Mouse (Mus musculus) mouse trophoblast stem cell (cell line): ENCODE results near the gene Kif7.

ENCODE experiments used
- in situ Hi-C, 2 experiments: fragments of 300-500 bp; cut with MseI, MboI; formaldehyde crosslinking; loops; 2 replicates in 1 of 2; 3 replicates in 1 of 2; pipeline ENCODE4 v1.15.1; 2025

Gene Kif7

DNA sequence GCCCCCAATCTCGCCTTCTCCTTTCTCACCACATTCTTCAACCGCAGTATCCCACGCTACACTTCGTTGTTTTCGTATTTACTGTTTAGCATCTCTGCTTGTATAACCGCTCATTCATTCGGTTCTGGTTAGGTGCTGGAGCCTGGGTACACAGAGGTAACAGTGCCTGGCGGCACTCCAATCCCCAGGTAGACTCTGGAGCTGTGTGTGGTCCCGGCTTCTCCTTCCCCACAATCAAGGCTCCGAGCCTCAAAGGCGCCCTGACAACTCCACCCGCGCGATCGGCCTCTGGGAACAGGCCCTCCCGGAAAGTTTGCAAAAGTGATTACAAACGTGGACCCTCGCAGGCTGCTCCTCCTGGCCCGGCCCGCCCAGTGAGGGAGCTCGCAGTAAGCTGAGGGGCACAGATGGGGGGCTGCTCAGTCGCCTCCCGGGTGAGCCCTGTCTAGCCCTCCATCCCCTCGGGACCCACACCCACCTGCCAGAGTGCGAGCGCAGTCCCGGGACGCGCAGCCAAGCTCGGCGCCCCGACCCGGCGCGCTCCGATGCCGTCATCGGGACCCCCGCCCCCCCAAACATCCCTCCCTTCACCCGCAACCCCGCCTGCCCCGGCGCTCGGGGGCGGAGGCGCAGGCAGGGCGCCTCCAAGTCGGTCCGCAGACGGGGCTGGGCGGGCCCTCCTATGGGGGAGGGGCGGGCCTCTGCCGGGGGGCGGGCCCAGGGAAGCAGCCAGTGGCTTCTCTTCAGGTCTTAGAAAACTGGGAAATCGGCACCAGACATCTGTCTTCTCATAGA is at the start of gene Kif7:
Gene Kif7 (minus strand): TSS at position 534 of the 795 bp plus-strand sequence.
- in situ Hi-C loops: no loop called here

DNA sequence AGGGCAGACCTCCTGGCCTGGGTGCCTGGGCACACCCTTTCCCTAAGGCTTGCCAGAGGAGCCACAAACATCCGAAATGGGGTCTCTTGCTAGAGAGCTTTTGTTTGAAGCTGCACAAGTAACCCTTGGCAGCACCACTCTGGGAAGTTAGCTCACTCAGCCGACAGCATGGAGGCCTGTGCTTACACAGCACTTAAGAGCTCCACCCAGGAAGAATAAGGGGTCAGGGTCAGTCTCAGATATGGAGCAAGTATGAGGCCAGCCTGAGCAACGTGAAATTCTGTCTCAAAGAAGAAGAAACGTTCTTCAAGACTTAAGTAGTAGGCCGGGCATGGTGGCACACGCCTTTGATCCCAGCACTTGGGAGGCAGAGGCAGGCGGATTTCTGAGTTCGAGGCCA is 46.6 kb upstream of the Kif7 start:
- in situ Hi-C loops: no loop called here

DNA sequence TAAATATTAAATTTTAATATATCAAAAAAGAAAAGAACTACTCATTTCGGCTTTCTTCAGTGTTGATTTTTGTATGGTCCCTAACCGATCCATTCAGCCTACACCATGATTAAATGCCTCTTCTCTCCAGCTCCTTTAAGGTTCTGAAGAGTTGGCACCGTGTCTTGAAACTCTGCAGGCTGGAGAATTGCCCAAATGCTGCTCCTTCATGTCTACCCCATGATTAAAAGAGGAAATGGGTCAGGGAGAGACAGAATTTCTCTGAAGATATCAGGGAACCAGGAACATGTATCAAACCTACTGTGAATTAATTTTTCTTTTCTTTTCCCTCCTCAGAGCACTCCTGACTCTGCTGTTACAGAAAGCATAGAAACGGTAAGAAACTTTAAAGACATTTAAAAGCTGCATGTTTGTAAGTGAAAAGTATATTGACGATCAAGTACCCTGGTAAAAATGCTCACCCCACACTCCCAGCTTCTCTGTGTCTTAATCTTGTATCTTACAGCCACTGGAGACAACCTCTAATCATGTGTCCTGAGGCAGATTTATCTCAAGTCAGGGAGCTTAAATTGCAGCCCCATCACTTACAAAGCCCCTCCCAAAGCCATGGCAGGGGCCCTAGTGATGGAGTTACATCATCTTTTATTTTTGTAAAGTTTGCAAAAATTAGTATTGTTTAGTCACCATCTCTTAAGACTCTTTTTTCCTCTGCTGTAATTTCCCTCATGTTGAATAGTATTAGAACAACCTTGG is 45.8 kb upstream of the Kif7 start:
- in situ Hi-C loops: no loop called here

DNA sequence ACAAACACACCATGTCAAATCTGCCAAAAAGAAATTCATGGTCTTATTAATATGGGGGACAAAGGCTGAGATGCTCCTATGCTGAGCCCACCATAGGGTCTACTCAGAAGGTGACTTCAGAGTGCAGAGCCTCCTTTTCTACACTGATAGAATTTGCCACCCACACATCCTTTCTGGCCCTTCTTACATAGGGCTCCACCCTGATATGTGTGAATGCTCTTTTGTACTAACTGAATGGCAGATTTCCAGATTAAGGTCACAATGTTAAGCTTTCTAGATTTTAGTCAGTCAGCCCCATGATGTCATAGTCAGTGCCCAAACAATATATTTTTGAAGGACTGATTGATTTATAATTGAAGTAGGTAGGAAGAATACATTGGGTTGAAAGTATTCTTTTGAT is 44.2 kb upstream of the Kif7 start:
- in situ Hi-C loops: no loop called here

DNA sequence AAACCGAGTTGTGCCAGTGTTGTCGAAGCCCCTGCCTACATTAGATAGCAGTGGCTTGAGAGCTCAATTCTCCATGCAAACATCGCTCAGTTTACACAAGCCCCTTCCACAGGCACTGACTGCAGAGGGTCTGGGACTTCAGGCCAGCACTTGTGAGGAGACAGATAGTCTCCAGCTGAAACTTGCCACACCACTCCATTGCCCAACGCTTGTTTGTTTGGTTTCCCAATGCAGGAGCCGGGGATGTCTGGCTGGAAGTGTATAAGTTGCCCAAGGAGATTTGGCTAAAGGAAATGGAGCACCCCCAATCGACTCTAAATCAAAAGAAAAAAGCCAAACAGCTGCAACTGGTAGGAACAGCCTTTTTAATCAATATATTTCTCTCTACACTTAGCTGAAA is 42.7 kb upstream of the Kif7 start:
- in situ Hi-C loops: no loop called here

DNA sequence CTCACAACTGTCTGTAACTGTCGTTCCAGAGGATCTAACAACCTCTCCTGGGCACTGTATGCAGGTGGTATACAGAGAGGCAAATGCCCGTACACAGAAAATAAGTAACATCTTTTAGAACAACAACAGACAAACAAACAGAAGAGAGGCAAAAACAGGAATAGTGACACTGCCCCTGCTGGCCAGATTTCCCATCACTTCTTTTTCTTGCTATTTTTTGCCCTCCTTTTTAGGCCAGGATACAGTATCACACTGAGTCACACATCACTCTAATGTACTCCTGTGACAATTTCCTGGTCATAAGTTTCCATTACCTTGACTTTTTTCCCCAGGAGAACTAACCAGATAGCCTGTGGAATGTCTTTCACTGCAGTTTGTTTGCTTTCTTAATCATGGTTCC is 40.8 kb upstream of the Kif7 start:
- in situ Hi-C loops: no loop called here

DNA sequence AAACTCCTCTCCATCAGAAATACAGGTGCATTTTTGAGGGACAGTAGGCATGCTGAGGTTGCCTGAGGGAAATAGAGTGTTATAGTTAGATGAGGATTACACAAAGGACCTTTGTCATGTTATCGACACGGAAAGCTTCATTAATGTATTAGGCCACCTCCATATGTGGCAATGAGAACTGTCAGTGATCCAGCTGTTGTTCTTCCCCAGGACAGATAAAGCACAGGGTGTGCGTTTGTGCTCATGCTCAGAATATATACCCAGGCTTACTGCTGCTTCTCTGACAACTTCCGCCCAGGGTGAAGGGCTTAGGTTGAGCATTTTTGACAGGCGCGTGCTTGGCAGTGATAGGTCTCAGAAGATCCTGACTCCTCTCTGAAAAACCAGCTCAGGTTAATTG is 34.0 kb upstream of the Kif7 start:
- in situ Hi-C loops: no loop called here

DNA sequence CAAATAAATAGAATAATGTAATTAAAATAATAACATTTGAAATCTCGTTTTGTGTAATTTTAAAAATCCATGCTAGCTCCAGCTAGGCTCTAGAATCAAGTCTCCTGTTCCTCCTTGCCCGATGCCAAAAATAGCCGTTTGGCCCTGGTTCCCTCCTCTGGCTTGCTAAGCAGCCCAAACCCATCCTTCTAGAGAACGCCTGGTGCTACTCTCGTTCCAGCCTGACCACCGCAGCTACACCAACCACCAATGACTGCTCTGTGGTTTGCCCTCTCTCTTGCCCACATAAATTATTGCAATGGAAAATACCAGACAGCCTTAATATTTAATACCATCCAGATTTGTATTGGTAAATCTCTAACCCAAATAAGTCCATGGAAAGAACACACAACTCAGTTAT is 32.1 kb upstream of the Kif7 start:
- in situ Hi-C loops: no loop called here

DNA sequence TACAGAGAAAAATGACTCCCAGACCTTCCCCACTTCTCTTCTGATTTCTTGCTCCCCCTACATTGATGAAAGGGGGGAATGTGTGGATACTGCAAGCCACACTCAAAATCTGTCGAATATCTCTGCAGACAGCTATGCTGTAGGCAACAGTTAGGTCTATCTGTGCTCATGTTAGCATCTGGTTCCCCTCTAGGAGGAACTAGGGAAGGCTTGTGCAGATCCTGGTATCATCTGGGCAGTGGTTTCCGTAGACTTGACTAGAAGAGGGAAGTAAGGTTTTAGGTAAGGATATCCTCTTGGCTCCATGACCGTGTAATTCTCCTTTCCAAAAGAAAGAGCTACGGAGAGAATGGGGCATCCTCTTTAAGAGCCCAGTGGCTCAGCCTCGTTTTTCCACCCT is 29.1 kb upstream of the Kif7 start:
- in situ Hi-C loops: no loop called here

DNA sequence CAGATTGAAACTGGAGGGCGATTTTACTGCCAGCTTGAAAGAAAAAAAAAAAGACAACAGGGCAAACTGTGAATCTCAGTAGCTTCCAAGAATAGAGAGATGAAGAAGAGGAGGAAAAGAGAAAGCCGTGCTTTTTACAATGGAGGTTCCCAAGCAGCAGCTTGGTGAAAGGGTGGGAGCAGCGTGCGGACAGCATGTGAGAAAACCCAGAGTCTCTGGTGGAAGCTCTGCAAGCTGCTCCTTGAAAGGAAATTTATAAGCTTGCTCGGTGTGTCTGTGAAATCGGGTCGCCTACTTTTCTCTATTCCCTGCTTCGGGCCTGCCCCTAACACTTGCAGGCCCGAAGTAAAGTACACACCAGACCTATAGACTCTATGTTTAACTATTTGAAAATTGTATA is 28.5 kb upstream of the Kif7 start:
- in situ Hi-C loops: no loop called here

DNA sequence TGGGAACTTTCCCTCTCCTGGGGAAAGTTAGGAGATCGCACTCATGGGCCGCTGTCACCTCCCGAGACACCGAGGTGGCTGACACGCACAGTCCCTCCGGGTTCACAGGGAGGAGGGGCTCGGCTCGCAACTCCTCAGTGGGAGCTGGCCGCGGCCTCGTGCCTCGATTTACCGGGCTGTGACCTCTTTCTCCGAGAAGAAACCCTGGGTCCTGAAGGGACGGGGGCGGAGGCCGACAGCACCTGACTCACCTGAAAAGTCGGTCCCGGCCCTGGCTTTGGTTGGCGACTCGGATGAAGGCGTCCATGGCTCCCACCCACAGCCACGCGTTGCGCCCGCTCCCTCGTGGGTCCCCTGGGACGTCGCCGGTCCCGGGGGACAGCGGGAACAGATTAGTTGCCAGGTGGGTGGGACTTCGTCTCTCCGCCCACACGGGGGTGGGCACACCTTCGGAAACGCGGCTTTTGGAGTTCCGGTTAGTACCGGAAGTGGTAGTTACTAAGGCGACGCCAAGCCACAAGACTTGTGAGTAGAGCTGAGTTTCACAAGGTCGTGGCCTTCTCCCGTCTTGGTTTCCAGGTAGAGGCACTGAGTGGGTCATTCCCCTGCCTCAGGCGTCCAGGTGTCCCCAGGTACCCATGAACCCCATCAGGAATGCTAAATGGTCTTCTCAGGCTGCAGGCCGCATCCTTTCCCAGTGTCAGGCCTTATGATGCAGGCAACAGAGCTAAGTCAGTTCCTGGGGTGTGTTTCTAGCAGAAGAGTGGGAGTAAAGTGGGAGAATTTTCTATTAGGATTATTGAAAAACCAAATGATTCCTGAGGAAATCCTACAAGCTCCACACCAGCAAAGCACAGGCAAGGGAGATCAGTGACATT is 27.4 kb upstream of the Kif7 start, which contains the start of the genes Pex11a and Wdr93:
Gene Pex11a (minus strand): TSS at position 473 of the 878 bp plus-strand sequence.
Gene Wdr93 (plus strand): TSS at position 505 of the 878 bp plus-strand sequence.
- in situ Hi-C loops: no loop called here

DNA sequence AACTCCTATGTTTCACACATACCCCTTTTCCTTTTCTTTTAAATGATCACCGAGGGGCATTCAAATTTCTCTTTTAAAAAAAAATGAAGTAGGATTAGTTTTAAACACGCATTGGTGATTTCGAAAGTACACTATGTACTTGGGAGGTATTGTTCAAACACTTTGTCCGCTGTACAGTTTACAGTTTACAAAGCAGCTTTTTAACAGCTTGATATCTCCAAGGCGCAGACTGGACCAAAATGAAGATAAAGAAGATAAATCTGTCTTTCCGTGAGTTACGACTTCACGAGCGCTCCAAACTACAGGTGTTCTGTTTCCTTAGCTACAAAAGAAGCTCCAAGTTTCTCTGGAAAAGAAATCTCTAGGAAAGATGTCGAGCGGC is 26.7 kb upstream of the Kif7 start:
- in situ Hi-C loops: no loop called here

DNA sequence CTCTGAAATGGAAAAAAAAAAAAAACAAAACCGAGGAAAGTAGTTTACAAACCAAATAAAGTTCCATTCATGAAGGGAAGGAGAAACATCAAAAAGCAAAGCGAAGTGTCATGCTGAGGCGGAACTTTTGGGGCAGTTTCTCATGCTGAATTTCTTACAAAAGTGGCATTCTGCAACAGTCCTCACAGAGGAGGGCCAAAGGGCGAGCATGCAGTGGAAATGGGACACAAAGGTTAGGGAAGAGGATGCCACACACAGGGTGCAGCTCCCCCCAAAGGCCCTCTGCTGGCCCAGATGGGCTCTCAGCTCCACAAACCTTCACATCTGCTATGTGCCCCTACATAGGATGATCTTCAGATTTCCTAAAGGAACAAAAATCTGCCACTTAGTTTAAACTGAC is 24.8 kb upstream of the Kif7 start:
- in situ Hi-C loops: no loop called here

DNA sequence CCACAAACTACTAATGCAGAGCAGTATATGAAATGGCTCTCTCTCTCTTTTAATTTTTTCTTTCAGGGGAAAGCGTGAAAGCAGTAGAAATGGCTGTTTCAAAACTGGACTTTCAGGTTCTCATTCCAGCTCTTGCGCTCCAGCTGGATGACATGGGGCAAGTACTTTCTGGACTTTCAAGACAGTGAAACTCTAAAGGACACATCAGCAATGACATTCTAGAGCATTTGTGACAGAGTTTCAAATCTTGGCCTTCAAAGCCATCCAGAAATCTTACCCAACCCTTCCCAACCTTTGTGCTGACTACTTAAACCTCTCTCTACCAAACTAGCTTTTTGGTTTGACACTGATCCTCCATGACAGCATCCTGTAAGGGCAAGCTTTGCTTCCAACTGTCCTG is 23.4 kb upstream of the Kif7 start:
- in situ Hi-C loops: no loop called here

DNA sequence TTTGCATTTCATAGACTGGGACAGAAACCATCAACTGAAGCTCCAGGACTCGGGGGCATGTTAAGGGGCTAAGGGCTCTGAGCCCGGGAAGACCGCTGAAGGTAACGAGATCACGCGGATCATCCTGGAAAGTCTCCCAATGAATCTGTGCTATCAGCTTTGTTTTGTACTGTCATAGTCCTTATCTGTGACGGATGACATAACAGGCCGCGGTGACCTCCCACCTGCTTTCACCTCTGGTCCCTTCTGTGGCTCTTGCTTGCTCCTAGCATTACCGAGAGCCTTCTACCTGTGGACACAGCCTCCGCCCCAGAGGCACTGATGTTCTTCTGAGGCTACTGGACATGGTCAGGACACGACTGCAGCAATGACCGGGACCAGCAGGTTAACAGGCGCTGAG is 21.0 kb upstream of the Kif7 start:
- in situ Hi-C loops: no loop called here

DNA sequence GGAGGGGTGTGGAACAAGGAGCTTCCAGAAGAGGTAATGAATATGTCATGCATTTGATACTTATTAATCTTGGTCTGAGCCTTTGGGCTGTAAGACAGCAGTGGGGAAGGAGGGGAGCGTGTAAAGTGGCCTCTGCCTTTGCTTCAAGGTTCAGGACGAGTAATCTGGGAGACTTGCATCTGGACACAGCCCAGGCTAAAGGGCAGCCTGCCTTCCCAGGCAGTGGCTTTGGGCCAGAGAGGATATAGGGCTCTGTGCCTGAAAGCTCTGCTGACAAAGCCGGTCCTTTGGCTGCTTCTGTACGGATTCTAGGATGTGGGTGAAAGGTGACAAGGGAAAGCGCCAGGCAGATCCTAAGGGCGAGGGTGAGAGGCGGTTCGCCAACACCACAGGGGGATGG is 19.0 kb upstream of the Kif7 start:
- in situ Hi-C loops: no loop called here

DNA sequence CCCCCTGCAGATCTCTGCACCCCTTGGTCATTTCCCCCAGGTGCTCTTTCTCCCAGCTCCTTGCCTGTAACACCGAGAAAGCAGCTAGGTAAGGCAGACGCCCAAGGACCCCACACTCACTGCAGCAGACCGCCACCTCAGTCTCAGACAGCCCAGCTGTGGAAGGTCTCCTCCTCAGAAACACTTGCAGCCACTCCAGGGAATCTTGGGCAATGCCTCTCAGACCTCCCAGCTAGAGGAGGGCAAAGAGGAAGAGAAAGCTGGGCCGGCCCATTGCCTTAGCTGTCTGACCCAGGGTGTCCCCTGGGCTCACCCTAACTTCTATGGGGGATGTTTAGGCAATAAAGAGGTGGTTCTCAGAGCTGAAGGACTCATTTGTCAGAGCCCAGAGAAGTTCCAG is 17.1 kb upstream of the Kif7 start, which contains the start of gene Plin1:
Gene Plin1 (minus strand): TSS at position 282 of the 400 bp plus-strand sequence.
- in situ Hi-C loops: no loop called here

DNA sequence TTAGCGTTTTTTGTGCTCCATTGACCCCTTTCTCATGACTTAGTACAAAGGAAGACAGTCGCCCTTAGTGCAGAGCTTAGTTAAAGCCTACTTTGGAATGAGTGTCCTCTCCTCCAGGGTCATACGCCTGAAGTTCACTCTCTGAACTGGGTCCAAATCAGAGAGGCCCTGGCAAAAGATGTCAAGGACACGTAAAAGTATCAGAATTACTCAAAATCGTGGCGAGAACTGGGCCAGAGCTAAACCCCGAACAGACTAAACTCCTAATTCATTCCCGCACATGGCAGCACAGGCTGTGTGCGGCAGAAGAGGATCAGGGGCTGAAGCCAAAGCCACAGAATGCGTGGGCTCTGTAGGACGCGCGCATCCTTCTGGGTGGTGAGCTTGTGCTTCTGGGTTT is 15.9 kb upstream of the Kif7 start:
- in situ Hi-C loops: no loop called here

DNA sequence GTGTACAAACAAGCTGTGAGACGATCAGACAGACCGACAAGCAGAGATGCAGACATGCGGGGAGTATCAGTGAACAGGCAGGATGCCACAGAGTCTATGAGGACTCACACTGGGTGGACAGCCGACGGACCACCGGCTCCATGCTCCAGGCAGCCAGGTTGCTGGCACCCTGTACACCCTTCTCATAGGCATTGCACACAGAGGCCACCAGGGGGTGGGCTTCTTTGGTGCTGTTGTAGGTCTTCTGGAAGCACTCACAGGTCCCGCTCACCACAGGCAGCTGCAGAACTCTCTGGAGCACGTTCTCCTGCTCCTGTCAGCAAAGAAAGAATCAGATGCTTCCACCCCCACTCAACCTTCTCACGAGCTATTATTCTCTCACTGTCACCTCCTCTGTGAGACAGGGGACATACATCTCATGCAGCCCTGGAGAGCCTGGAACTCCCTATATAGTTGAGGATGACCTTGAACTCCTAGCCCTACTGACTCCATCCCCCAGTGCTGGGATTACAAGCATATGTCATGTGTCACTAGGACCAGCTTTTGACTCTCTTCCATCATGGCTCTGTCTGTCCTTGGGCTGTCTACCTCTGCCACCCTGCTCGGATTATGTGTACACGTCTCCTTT is 14.3 kb upstream of the Kif7 start:
- in situ Hi-C loops: no loop called here

DNA sequence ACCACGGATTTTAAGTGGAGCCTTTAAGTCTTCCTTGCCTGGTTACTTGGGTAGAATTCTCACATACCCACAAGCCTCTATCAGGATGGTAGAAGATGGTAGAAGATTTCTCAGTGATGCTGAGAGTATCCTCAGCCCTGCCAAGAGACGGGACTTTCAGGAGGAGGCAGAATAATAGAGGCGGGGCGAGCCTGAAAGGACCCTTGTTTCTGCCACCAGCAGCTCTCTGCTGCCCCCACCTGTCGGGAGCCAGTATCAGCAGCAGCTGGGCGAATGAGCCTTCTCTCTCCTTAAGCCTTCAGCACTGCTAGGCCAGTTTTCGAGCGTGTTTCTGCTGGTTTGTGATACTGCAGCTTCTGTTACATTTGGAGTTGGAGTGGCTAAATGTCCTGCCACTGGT is 13.6 kb upstream of the Kif7 start:
- in situ Hi-C loops: no loop called here

DNA sequence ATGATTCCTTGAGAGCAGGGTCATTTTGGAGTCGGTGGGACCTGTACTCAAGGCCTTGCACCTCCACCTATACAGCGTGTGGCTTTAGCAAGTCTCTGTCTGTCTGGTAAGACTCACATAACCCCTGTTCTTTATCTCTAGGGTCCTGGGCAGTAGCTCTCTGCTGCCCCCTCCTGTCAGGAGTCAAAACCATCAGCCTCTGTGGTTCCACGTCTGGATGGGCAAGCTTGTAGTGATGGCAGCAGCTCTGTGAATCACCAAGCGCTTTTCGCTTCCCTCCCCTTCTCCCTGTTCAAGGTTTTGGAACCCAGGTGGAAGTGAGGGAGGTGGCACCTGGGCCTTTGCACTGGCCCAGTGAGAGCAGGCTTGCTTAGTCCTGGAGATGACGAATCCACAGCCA is 12.7 kb upstream of the Kif7 start:
- in situ Hi-C loops: no loop called here

DNA sequence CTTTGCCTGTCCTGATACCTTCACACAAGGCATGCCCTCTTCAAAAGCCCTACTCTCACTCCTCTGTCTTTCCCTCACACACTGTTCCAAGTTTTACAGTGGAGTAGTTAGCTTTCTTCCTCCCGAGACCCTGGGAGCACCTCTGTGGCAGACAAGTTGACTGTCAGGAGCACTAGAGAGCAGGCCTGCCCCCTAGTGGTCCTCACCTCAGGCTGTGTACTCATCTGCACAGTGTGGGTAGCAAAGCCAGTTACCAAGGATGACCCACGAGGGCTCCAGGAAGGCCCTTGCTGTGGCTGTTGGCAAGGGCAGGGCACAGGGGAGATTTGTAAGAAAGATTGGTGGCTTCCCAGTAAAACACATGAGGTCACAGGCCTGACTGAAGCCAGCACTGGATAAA is 11.6 kb upstream of the Kif7 start:
- in situ Hi-C loops: no loop called here
